Comparison of ENCODE assay signal across 27 mouse cellular contexts in genomic region chr4:149459425-149459824, GRCm38 (mm10). TPM values are rescaled to one million over a fixed set of nuclear protein-coding genes. Genes with fewer than 3 reads are reported as not detected.
DNase-seq lines count a peak whose midpoint lies in the region; ATAC-seq lines count a peak whose summit lies in the region.
"Had no signal": no experiment of that assay in that cellular context is flagged by ENCODE, and none has a peak within 500 bp of the region (broad histone marks: within the 10 kb centered on the region; RNA-seq: fewer than 3 reads in every experiment).

No protein-coding gene starts in this region.

- no peaks in the 10 kb centered on the region for H3K36me3 ChIP-seq in hindbrain, embryonic 12.5 days
- H3K36me3 ChIP-seq: embryonic facial prominence, embryonic 10.5 days; embryonic facial prominence, embryonic 12.5 days; forebrain, embryonic 15.5 days; G1E had no signal

- H3K9ac ChIP-seq in hindbrain, embryonic 12.5 days, result no peak overlapping the region
- H3K9ac ChIP-seq: embryonic facial prominence, embryonic 12.5 days; forebrain, embryonic 13.5 days; forebrain, embryonic 15.5 days; forebrain, postnatal 0 days had no signal

- intact Hi-C loops in left cerebral cortex, postnatal 10 days (cut with DNase I), result no loop called here

- no peak for ATAC-seq in hindbrain, embryonic 12.5 days (ENCODE audit: low FRiP score)
- ATAC-seq: activated CD4-positive, CD25-positive, alpha-beta regulatory T cell, adult 4 months; CD4-positive, CD25-positive, alpha-beta regulatory T cell, adult 4 months; forebrain, embryonic 13.5 days; forebrain, embryonic 15.5 days; forebrain, postnatal 0 days; Patski had no signal

- no peak overlapping the region for H3K4me2 ChIP-seq in hindbrain, embryonic 12.5 days (replicated peaks)
- H3K4me2 ChIP-seq: embryonic facial prominence, embryonic 12.5 days; forebrain, embryonic 13.5 days; forebrain, embryonic 15.5 days had no signal

- H3K9me3 ChIP-seq in hindbrain, embryonic 12.5 days (replicated peaks), result no peaks in the 10 kb centered on the region
- H3K9me3 ChIP-seq: embryonic facial prominence, embryonic 10.5 days; embryonic facial prominence, embryonic 12.5 days; forebrain, embryonic 13.5 days; forebrain, embryonic 15.5 days; G1E had no signal

- no peaks in the 10 kb centered on the region for H3K27me3 ChIP-seq in hindbrain, embryonic 12.5 days
- H3K27me3 ChIP-seq: CH12.LX; embryonic facial prominence, embryonic 12.5 days; forebrain, embryonic 13.5 days; forebrain, embryonic 15.5 days; Patski had no signal

- H3K27ac ChIP-seq in hindbrain, embryonic 12.5 days, result no peak overlapping the region
- H3K27ac ChIP-seq: embryonic facial prominence, embryonic 10.5 days; embryonic facial prominence, embryonic 12.5 days; forebrain, embryonic 13.5 days; forebrain, embryonic 15.5 days had no signal

- no peak overlapping the region for H3K4me3 ChIP-seq in hindbrain, embryonic 12.5 days
- H3K4me3 ChIP-seq: embryonic facial prominence, embryonic 10.5 days; embryonic facial prominence, embryonic 12.5 days; forebrain, embryonic 13.5 days; forebrain, embryonic 15.5 days had no signal

- 0 out of 2 replicates have a peak, but pooled peaks cover 4% of the 10 kb centered on the region for H3K4me1 ChIP-seq in hindbrain, embryonic 12.5 days
- H3K4me1 ChIP-seq: embryonic facial prominence, embryonic 12.5 days; forebrain, embryonic 15.5 days had no signal

- peak; percentile 50 for DNase-seq in 416B (ENCODE audit: low read depth)
- peak; percentile 65 for DNase-seq in Muller cell, postnatal 12 days (ENCODE audit: inconsistent ontology term)
- DNase-seq in spleen, postnatal 14 days (ENCODE audit: low spot score in 2 of 2), result no peak
- DNase-seq in left cerebral cortex, postnatal 10 days (ENCODE audit: extremely low spot score in 1 of 2, low spot score in 2 of 2), result no peak
- DNase-seq: adrenal gland, adult 8-10 months; adrenal gland, postnatal 14 days; adrenal gland, postnatal 36 days; cerebellum, adult 11-12 months; cerebellum, adult 2 months; cerebellum, adult 9-10 months; cerebellum, postnatal 10 days; cerebellum, postnatal 25 days; forebrain, postnatal 0 days had no signal

- 89% methylated on average over 1 of the region's 1 CpGs for WGBS in hindbrain, embryonic 12.5 days

RNA-seq across cellular contexts. Expression of gene Rbp7, which starts 4.6 kb away (rescaled TPM):
- under 1 TPM in 1 of 2 experiments, not detected in 1; 0.63 TPM for total RNA-seq in left cerebral cortex, postnatal 10 days (2021)
- polyA plus RNA-seq in hindbrain, embryonic 12.5 days (2016; fragmentation: Nextera tagmentation; extraction: Ambion mirVana), result not detected in 2 replicates
- total RNA-seq: CH12.LX; forebrain, postnatal 0 days; G1E had no signal
- polyA plus RNA-seq: activated CD4-positive, CD25-positive, alpha-beta regulatory T cell, adult 4 months; CD4-positive, CD25-positive, alpha-beta regulatory T cell, adult 4 months; embryonic facial prominence, embryonic 10.5 days; forebrain, embryonic 11.5 days; forebrain, embryonic 13.5 days; forebrain, embryonic 15.5 days; G1E; Patski had no signal

RNA-seq across cellular contexts. Expression of gene Tmem274, which starts 17.8 kb away (rescaled TPM):
- not detected for total RNA-seq in left cerebral cortex, postnatal 10 days (2021)
- 0.37 and 0.40 TPM in 2 replicates for polyA plus RNA-seq in hindbrain, embryonic 12.5 days (2016; fragmentation: Nextera tagmentation; extraction: Ambion mirVana)
- total RNA-seq: adrenal gland, adult 18-20 months; adrenal gland, adult 8-10 months; adrenal gland, postnatal 14 days; adrenal gland, postnatal 36 days; CH12.LX; forebrain, postnatal 0 days; G1E had no signal
- polyA plus RNA-seq: cortical plate, adult 2 months; embryonic facial prominence, embryonic 14.5 days; forebrain, postnatal 0 days; G1E; Patski had no signal

RNA-seq across cellular contexts. Expression of gene Nmnat1, which starts 25.6 kb away (rescaled TPM):
- total RNA-seq in left cerebral cortex, postnatal 10 days (2021), result 1 to 10 TPM; 6.1 to 7.7 TPM
- 12.1 and 13.8 TPM in 2 replicates for polyA plus RNA-seq in hindbrain, embryonic 12.5 days (2016; fragmentation: Nextera tagmentation; extraction: Ambion mirVana)

RNA-seq across cellular contexts. Expression of gene Lzic, which starts 25.6 kb away (rescaled TPM):
- 10 to 100 TPM; 36.1 to 37.6 TPM for total RNA-seq in left cerebral cortex, postnatal 10 days (2021)
- 46.7 and 46.8 TPM in 2 replicates for polyA plus RNA-seq in hindbrain, embryonic 12.5 days (2016; fragmentation: Nextera tagmentation; extraction: Ambion mirVana)

RNA-seq across cellular contexts. Expression of gene Ube4b, which starts 32.9 kb away (rescaled TPM):
- 100 to 1,000 TPM; 104 to 119 TPM for total RNA-seq in left cerebral cortex, postnatal 10 days (2021)
- polyA plus RNA-seq in hindbrain, embryonic 12.5 days (2016; fragmentation: Nextera tagmentation; extraction: Ambion mirVana), result 82.8 and 92.7 TPM in 2 replicates

Comparison
In these comparisons a context has a peak if more than half of its experiments do, and no peak if none do; other contexts are left out.
1. DNase-seq: peak in 416B (single experiment) and Muller cell, postnatal 12 days (single experiment); none in spleen, postnatal 14 days (0 of 2) and left cerebral cortex, postnatal 10 days (0 of 2).